Mouse (Mus musculus): ENCODE results near the gene Mt4. TPM values are rescaled to one million over a fixed set of nuclear protein-coding genes. Genes with fewer than 3 reads are reported as not detected.

Gene Mt4
- polyA plus RNA-seq, 1 experiment from 2014 or later, result 0.92 TPM

DNA sequence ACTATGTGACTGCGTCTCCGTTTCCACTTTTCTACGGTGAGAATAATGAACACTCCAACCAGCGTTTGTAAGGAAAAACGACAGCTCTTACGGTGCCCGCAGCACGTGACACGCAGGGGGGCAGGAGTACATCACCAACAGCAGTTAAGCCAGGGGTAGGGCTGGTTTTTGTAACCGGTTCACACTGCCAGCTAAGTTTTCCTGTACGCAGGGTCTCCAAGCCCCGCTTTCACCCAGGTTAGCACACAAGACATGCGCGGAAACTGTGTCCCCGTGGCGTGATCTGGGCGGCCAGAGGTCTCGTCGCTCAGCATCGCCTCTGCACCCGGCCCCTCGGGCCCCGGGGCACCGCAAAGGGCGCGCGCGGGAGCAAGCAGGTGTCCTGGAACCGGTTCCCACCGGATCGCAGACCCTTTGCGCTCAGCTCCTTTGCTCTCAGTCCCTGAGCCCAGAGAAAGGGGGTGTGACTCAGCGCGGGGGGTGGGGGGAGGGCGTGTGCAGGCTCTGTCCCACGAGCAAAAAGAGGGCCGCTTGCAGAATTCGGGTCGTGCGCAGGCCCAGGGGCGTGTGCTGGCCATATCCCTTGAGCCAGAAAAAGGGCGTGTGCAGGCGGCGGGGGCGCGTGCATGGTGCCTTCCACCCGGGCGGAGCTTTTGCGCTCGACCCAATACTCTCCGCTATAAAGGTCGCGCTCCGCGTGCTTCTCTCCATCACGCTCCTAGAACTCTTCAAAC is 35.2 kb downstream of the Mt4 start, which contains the start of gene Mt2:
TSS of gene Mt2 (plus strand) at position 590 of the 734 bp plus-strand sequence.
- ATAC-seq (ENCODE audit: insufficient read depth, low FRiP score, low read depth), result peak; percentile 92
- peaks cover 24% of the 10 kb centered on the region for H3K4me1 ChIP-seq
- peak within 1 kb of the TSS; percentile 52 for H3K9ac ChIP-seq
- H3K27ac ChIP-seq, result peak within 1 kb of the TSS; percentile 91
- peak within 1 kb of the TSS; percentile 89 for H3K4me2 ChIP-seq
- WGBS, result 1% methylated on average over 56 of the region's 56 CpGs
- no peaks in the 10 kb centered on the region for H3K9me3 ChIP-seq
- peaks cover 44% of the 10 kb centered on the region for H3K27me3 ChIP-seq (replicated peaks)
- peak within 1 kb of the TSS; percentile 48 for H3K4me3 ChIP-seq (replicated peaks)
- no peaks in the 10 kb centered on the region for H3K36me3 ChIP-seq

DNA sequence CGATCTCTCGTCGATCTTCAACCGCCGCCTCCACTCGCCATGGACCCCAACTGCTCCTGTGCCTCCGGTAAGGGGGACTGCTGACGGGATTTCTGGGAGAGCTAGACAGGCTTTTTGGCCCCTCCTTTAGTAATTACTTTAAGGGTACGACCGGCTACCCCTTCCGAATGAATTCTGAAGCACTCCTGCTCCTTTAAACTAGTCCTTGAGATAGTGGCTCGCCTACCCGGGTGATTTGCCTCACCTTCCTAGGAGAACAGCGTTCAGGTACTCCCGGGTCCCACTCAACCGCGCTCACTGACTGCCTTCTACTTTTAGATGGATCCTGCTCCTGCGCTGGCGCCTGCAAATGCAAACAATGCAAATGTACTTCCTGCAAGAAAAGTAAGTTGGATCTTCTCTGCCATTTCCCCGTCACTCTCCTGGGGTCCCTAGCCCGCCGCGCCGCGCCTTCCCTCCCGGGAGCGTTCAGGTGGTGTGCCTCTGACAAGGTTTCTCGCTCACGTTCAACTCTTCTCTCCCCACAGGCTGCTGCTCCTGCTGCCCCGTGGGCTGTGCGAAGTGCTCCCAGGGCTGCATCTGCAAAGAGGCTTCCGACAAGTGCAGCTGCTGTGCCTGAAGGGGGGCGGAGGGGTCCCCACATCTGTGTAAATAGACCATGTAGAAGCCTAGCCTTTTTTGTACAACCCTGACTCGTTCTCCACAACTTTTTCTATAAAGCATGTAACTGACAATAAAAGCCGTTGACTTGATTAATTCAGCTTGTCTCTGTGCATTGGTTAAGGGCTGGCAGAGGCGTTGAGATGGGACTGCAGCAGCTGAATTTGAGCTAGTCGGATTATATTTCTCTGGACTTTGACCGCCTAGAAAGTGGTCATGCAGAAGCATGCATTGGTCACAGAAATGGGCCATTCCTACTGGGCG is 36.1 kb downstream of the Mt4 start:
- peak overlapping the region; percentile 91 for H3K27ac ChIP-seq
- H3K36me3 ChIP-seq, result no peaks in the 10 kb centered on the region
- peak overlapping the region; percentile 52 for H3K9ac ChIP-seq
- no peak for ATAC-seq (ENCODE audit: insufficient read depth, low FRiP score, low read depth)
- peaks cover 24% of the 10 kb centered on the region for H3K4me1 ChIP-seq
- no peaks in the 10 kb centered on the region for H3K9me3 ChIP-seq
- peak overlapping the region; percentile 89 for H3K4me2 ChIP-seq
- WGBS, result 2% methylated on average over 39 of the region's 39 CpGs
- H3K4me3 ChIP-seq (replicated peaks), result peak overlapping the region; percentile 48
- H3K27me3 ChIP-seq (replicated peaks), result peaks cover 47% of the 10 kb centered on the region

DNA sequence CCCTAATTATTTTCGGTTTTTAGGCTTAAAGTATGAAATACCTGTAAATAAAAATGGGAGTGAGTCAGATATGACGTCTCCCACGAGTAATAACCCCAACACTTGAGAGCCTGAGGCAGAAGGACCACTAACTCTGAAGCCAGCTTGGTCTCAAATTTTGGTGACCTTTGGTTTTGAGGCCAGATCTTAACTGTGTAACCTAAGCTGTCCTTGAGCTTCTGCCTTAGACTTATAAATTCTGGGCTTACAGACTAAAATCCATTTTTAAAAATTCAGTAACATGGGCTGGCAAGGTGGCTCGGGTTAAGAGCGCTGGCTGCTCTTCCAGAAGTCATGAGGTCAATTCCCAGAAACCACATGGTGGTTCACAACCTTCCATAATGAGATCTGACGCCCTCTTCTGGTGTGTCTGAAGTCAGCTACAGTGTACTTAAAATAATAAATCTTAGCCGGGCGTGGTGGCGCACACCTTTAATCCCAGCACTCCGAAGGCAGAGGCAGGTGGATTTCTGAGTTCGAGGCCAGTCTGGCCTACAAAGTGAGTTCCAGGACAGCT is 36.9 kb downstream of the Mt4 start:
- no peaks in the 10 kb centered on the region for H3K36me3 ChIP-seq
- 0 out of 2 replicates have a peak overlapping the region, but pooled peaks have one; percentile 91 for H3K27ac ChIP-seq
- peaks cover 50% of the 10 kb centered on the region for H3K27me3 ChIP-seq (replicated peaks)
- H3K4me2 ChIP-seq, result peak overlapping the region; percentile 89; the same call in 1 of the 2 replicates
- ATAC-seq (ENCODE audit: insufficient read depth, low FRiP score, low read depth), result no peak
- H3K9me3 ChIP-seq, result no peaks in the 10 kb centered on the region
- H3K4me1 ChIP-seq, result peaks cover 24% of the 10 kb centered on the region
- WGBS, result 49% methylated on average over 11 of the region's 11 CpGs
- no peak overlapping the region for H3K9ac ChIP-seq
- peak overlapping the region; percentile 48 for H3K4me3 ChIP-seq (replicated peaks)

DNA sequence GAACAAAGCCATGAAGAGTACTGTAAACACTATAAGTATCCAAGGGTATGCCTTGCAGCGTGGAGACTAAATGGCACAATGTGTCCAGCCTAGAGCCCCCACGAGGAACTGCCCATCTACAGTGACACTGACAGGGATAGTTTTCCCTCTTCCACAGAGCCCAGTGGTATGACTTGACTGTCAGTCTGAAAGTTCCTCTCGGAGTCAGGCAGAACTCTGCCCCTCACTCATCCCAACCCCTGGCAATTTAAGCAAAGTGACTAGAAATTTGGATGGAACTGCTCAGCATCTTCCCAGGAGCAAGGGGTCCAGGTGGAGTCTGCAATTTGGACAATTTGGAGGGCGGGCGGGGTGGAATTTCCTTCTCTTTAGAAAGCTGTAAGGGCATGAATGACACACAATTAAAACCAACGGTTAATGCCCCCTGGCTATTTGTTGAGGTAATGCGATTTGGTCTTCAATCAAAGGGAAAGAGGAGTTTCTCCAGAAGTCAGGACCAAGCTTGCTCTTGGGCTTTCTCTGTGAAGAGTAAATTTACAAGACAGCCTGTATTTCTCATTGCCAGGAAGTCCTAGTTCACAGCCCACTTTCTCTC is 37.7 kb downstream of the Mt4 start:
- Histone ChIP-seq H3K9ac (no peak overlapping the region), H3K4me1 (peaks cover 25% of the 10 kb centered on the region), H3K27ac (no peak overlapping the region), H3K27me3 (replicated peaks) (peaks cover 50% of the 10 kb centered on the region), H3K4me3 (replicated peaks) (0 out of 2 replicates have a peak overlapping the region, but pooled peaks have one; percentile 48), H3K4me2 (no peak overlapping the region), H3K36me3 (no peaks in the 10 kb centered on the region), H3K9me3 (no peaks in the 10 kb centered on the region)
- WGBS, result 33% methylated on average over 7 of the region's 7 CpGs
- no peak for ATAC-seq (ENCODE audit: insufficient read depth, low FRiP score, low read depth)

DNA sequence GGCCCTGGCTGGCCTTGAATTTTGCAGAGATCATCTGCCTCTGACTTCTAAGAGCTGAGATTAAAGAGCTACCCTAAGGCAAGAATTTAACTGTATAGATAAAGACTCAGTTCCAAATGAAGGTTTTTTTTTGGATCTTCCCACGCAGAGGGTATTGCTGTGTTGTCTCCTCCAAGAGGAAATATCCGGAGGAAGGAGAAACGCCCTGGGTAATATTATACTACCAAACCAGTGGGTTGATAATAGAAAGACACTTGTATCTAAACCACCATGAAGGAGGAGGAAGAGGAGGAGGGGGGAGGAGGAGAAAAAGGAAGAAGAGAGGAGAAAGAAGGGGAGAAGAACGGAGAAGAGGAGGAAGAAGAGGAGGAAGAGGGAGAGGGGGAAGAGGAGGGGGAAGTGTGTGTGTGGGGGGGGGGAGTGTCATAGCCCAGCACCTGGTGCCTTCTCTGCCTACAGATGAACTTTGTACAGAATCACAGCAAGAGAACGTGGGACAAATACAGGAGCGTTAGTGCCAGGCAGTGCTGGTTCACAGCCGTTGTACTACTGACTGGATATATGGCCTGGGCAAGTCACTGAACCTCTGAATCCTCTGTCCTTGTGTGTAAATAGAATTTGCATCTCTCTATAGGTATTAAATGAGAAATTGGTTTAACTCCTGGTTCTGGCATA is 40.9 kb downstream of the Mt4 start:
- no peak overlapping the region for H3K4me3 ChIP-seq (replicated peaks)
- no peaks in the 10 kb centered on the region for H3K9me3 ChIP-seq
- ATAC-seq (ENCODE audit: insufficient read depth, low FRiP score, low read depth), result no peak
- H3K27ac ChIP-seq, result peak overlapping the region; percentile 82; the same call in 1 of the 2 replicates
- H3K4me1 ChIP-seq, result peaks cover 11% of the 10 kb centered on the region; the same call in 1 of the 2 replicates
- H3K36me3 ChIP-seq, result no peaks in the 10 kb centered on the region
- peaks cover 30% of the 10 kb centered on the region for H3K27me3 ChIP-seq (replicated peaks)
- H3K4me2 ChIP-seq, result peak overlapping the region; percentile 82; the same call in 1 of the 2 replicates
- no peak overlapping the region for H3K9ac ChIP-seq
- 64% methylated on average over 7 of the region's 7 CpGs for WGBS

DNA sequence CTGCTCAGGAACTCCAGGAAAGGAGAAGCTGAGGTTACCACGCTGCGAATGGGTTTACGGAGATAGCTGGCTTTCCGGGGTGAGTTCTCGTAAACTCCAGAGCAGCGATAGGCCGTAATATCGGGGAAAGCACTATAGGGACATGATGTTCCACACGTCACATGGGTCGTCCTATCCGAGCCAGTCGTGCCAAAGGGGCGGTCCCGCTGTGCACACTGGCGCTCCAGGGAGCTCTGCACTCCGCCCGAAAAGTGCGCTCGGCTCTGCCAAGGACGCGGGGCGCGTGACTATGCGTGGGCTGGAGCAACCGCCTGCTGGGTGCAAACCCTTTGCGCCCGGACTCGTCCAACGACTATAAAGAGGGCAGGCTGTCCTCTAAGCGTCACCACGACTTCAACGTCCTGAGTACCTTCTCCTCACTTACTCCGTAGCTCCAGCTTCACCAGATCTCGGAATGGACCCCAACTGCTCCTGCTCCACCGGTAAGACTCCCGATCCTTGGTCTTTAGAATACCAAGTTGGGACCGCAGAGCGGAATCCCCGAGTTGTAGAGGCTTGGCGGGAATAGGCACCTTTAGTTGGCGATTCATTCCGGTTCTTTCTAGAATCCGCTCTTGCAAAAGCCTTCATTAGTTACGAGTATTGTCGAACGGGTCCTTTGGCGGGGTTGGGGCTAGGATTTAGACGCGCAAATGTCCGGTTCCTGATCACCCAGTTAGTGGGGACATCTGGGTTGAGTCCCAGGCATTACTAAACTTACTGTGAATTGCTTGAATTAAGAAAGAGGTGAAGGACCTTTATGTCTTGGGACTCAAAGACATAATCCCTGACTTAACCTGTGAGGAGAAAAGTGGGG is 42.1 kb downstream of the Mt4 start, which contains the start of gene Mt1:
TSS of gene Mt1 (plus strand) at position 226 of the 856 bp plus-strand sequence.
- H3K4me2 ChIP-seq, result peak within 1 kb of the TSS; percentile 82
- peaks cover 24% of the 10 kb centered on the region for H3K27me3 ChIP-seq (replicated peaks)
- peak within 1 kb of the TSS; percentile 49 for H3K4me3 ChIP-seq (replicated peaks)
- peak within 1 kb of the TSS; percentile 54 for H3K9ac ChIP-seq
- under 1% methylated on average over 50 of the region's 50 CpGs for WGBS
- H3K27ac ChIP-seq, result peak within 1 kb of the TSS; percentile 82
- ATAC-seq (ENCODE audit: insufficient read depth, low FRiP score, low read depth), result peak; percentile 93
- no peaks in the 10 kb centered on the region for H3K36me3 ChIP-seq
- H3K9me3 ChIP-seq, result no peaks in the 10 kb centered on the region
- H3K4me1 ChIP-seq, result peaks cover 16% of the 10 kb centered on the region; the same call in 1 of the 2 replicates

DNA sequence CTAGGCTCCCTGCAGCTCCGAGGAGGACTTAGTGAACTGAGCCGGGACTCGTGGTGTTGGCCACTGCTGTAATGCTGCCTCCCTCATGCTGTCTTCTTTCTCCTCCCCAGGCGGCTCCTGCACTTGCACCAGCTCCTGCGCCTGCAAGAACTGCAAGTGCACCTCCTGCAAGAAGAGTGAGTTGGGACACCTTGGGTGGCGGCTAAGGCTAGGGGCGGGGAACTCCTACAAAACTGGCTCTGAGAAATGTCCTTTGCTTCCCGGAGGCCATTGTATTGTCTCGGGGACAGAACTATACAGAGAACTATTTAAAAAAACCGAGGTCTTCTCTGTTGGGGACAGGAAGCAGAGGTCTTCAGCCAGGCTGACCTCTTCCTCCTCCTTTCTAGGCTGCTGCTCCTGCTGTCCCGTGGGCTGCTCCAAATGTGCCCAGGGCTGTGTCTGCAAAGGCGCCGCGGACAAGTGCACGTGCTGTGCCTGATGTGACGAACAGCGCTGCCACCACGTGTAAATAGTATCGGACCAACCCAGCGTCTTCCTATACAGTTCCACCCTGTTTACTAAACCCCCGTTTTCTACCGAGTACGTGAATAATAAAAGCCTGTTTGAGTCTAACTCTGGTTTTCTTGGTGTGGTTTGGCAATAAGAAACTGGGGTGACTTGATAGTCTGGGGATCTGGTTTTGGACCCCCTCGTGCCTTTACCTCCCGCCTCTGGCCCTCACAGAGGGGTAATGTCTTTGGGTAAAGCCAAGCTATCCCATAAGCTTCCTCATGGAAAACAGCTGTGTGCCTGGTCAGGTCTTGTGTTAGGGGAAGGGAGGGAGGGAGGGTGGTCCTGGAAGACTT is 42.9 kb downstream of the Mt4 start:
- H3K27ac ChIP-seq, result peak overlapping the region; percentile 82
- no peaks in the 10 kb centered on the region for H3K36me3 ChIP-seq
- no peak for ATAC-seq (ENCODE audit: insufficient read depth, low FRiP score, low read depth)
- H3K4me2 ChIP-seq, result peak overlapping the region; percentile 82
- peaks cover 19% of the 10 kb centered on the region for H3K27me3 ChIP-seq (replicated peaks)
- peak overlapping the region; percentile 49 for H3K4me3 ChIP-seq (replicated peaks)
- 4% methylated on average over 25 of the region's 25 CpGs for WGBS
- H3K9ac ChIP-seq, result peak overlapping the region; percentile 54; the same call in 1 of the 2 replicates
- H3K4me1 ChIP-seq, result peaks cover 19% of the 10 kb centered on the region
- no peaks in the 10 kb centered on the region for H3K9me3 ChIP-seq

DNA sequence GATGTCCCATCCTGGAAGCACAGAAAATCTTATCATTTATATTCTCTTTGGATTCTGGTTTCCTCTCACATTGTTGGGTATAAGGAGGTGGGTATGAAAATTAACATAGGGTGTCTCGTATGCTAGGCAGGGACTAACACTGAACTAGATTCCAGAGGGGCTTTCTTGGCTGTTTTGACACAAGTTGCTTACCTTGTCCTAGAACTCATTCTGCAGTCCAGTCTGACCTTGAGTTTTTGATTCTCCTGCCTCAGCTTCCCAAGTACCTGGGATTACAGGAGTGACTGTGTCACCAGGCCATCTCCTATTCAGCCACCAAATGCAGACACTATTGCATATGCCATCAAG is 43.5 kb downstream of the Mt4 start:
- WGBS, result 83% methylated on average over 1 of the region's 1 CpGs
- Histone ChIP-seq H3K4me2 (peak overlapping the region; percentile 82), H3K27ac (peak overlapping the region; percentile 82; the same call in 1 of the 2 replicates), H3K27me3 (replicated peaks) (peaks cover 19% of the 10 kb centered on the region), H3K36me3 (no peaks in the 10 kb centered on the region), H3K4me1 (peaks cover 19% of the 10 kb centered on the region), H3K9ac (no peak overlapping the region), H3K9me3 (no peaks in the 10 kb centered on the region), H3K4me3 (replicated peaks) (peak overlapping the region; percentile 49)
- ATAC-seq (ENCODE audit: insufficient read depth, low FRiP score, low read depth), result no peak

DNA sequence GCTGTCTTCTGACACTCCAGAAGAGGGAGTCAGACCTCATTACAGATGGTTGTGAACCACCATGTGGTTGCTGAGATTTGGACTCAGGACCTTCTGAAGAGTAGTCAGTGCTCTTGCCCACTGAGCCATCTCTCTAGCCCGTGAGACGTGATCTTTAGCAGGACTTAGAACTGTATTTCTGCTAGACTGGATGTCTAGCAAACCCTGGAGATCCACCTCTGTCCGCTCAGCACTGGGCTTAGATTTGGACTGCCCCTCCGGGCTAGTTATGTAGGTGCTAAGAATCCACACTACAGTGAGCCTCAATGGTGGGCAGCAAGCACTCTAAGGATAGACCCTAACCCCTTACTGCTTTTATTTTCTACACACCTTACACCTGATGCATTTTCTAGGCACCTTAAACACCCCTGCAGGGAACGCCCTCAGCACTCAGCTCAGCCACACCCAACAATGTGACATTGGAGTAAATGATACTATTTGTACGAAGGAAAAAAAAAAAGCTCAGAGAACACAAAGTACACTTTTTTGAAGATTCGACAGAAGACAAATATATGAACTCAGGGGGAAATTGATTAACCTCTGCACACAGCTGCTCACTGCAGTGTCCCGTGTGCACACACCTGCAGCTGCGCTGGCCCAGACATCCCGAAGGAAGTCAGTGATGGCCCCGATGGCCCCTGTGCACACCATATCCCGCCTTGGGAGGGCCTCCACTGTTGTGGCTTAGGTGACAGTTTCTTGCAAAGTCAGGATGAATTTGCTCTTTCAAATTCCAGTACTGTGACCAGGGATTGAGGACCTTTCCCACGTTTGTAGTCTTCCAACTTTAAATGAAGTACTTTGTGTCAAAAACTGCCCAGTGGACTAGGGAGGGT is 45.3 kb downstream of the Mt4 start:
- Histone ChIP-seq H3K27ac (peak overlapping the region; percentile 85), H3K4me2 (peak overlapping the region; percentile 54), H3K9me3 (no peaks in the 10 kb centered on the region), H3K4me3 (replicated peaks) (peak overlapping the region; percentile 31; the same call in 1 of the 2 replicates), H3K9ac (no peak overlapping the region), H3K27me3 (replicated peaks) (peaks cover 15% of the 10 kb centered on the region; the same call in 1 of the 2 replicates), H3K4me1 (peaks cover 19% of the 10 kb centered on the region), H3K36me3 (no peaks in the 10 kb centered on the region)
- WGBS, result 52% methylated on average over 13 of the region's 13 CpGs
- no peak for ATAC-seq (ENCODE audit: insufficient read depth, low FRiP score, low read depth)

Measured in stomach, embryonic 15.5 days (tissue).